Mouse (Mus musculus): Measurements from ENCODE around the gene Rnf187. TPM values are rescaled to one million over a fixed set of nuclear protein-coding genes. Genes with fewer than 3 reads are reported as not detected.

Gene Rnf187
- total RNA-seq, 2 experiments from 2014 or later = 154 to 156 TPM

DNA sequence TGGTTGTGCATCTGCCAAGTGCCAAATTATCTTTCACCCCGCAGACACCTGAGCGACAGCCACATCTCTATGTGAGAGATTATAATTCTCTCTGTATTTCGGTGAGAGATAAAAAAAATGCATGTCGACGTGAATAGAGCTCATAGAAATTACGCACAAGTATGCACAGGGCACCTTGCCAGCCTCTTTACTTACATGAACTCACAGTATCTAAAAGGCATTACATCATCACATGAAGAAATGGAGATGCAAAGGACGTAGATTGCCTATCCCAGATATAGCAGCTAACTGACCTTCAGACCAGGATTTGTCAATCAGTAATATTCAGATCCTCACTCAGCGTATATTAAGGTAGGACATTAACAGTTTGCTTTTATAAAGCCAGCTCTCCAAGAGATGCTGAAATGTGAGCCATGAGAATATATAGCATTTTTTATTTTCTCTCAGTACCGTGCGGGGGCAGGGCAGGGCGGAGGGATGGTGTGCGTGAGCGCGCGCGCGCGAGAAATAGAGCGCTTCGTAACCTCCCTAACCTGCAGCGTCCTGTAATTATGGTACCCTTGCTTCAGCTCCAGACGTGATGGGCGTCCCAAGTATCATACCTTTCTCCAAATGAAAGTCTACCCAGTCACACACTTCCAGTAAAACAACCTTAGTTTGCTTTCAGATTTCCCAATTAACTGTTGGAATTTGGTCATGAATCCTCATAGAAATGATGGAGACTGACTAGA is 9.2 kb upstream of the Rnf187 start:
- no peak for DNase-seq

DNA sequence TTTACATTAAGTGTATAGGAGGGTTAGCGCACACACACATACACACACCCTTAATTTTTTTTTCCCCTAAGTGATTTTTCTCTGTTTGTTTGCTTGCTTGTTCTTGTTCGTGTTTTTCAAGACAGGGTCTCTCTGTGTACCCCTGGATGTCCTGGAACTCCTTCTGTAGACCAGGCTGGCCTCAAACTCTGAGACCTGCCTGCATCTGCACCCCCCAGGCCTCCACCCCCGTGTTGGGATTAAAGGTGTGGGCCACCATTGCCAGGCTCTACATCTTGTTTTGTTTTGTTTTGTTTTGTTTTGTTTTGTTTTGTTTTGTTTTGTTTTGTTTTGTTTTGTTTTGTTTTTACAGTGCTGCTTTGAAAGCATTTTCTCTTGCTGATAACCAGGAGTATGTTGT is 8.6 kb upstream of the Rnf187 start:
- DNase-seq = no peak

DNA sequence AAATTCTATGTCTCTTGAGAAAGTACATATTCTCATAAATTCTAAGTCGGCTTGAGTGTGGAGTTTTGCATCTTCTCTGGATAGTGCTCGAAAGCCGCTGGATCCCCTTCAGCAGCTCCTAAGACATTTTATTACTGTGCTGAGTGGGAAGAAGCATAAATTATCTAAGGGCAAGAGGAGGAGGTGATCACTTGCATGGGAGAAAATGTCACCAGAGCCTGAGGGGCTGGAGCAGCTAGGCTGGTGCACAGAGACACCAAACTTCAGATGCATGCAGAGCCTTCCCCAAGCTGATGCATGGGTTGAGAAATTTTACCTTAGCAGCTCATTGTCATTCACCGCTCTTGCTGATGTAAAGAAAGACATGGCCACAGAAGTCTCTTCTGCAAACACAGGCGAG is 5.4 kb upstream of the Rnf187 start:
- no peak for DNase-seq

DNA sequence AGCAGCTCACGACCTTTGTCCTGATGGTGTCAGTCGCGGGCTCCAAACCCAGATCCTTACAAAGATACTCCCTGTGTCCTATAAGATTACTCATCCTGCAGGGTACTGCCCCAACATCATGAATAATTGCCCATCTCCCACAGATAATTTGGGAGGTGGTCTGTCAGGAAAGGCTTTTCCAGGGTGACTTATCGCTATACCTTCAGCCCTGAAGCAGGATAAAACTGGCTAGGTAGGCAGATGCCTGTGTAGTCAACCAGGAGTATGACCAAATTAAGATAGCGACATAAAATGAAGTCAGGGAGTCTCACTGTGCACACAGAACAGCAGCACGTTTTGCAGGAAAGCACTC is 348 bp upstream of the Rnf187 start:
- no peak for DNase-seq

DNA sequence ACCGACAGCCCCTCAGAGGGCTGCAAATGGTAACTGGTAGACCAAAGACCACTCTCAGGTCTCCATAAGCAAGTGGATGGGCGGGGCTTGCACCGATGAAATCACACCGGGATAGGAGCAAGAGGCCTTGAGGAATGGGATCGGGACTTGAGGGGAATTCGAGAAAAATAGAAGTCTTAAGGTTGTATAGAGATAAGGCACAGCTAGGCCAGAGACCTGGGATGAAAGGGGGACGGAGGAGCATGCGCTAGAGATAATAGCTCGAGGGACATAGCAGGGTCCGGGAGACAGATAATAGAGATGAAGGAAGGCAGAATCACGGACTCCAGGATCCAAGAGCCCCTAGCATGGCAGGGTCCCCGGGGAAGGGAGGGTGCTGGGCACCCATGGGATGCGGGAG is 807 bp downstream of the Rnf187 start:
- no peak for DNase-seq

DNA sequence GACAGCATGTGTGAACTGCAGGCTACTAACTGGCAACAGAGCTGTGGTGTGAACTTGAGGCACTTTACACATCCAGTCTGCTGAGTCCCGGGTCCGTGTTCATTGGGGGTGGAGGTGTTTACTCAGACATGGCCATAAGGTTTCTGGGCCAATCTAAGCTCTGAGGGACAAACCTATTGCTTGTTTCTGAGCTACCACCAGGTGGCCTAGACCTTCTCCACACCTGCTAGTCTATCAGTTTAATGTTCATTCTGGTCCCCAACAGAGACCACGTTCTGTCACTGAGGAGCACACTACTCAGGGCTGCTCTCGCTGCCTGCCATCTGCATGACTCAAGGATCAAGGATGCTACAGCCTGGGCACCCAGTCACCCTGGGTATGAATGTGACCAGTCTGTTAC is 7.1 kb downstream of the Rnf187 start:
- no peak for DNase-seq

DNA sequence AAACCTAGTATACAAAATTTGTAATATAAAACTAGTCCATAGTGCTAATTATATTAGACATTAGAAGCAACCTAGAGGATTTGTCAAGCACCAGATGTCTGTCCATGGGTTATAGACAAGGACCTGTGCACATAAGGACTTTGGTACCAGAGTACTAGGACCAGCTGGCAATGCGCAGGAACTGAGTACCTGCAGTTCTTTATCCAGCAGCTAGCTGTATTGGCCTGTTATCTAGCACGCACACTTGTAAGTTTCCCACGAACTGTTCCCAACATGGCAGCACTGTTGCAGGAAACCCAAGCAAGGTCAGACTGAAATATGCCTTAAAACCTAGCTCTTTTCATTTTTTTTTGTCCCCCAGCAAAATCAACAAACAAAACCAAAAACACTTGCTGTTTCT is 8.5 kb downstream of the Rnf187 start:
- no peak for DNase-seq

DNA sequence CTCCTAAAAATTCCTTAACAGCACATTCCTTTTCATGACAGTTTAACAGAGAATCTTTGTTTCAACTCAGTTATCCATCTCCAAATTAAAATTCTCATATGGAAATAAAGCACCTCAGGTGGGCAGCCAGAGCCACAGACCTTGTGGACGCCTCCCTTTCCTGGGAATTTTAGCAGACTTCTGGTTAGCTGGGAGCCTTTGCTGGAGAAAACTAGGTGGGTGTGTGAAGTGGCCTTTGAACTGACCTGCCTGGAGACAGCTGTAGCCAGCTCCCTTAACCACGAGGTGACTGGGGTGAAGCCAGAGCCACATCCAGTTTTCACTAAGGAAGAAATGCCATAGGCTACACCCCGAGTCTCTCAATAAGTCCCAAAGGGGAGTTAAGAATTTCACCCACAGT is 9.1 kb downstream of the Rnf187 start:
- no peak for DNase-seq

DNA sequence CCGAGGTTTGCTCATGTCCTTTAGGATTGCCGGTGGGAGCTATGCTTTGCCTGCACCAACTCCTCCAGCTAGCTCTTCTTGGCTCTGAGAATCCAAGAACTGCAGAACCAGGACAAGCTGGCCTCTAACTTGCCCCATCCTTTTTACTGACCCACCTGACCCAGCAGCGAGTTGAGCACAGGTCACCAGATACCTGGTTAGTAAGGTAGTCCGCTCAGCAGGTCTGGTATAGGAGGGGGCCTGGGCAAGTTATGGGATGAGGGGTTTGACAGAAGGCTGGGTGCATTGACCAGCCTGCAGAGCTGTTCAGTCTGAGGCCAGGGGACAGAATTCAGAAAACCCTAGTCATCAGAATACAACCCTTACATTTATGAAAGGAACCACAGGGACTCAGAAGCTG is 9.7 kb downstream of the Rnf187 start:
- no peak for DNase-seq

DNA sequence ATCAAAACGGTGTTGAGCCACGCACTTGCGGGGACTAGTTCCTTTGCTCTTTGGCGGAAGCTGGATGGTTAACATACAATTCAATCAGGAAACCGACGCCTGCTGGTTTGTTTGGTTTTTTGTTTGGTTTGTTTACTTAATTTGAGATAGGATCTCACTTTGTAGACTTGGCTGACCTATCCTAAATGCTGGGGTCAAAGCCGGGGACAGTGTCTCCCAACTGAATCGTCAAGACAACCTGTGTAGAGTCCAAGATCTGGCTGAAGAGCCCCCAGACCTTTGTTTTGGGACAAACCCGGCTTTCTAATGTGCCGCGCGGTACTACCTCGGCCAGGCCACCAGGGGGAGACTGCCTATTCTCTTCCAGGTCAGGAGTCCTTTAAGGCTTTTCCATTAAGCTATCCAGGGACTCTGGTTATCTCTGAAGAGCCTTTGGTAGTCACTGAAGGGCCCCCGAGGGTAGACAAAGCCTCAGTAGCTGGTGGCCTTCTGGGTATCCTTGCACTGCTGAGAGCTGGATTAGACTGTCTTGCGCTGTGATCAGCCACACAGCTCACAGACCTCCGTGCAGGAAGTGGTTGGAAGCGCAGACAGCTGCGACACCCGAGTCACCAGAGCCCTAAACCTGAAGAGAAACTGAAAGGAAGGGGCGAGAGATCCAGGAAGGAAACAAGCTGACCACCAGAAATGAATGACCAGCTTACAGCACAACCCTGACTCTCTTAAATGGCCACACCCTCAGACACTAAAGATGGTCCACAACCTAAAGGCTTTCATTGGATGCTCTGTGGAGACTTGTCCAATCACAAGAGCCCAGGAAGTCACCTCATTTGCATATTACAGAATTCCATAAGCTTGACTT is 10.7 kb downstream of the Rnf187 start:
- peak; percentile 68 for DNase-seq

DNA sequence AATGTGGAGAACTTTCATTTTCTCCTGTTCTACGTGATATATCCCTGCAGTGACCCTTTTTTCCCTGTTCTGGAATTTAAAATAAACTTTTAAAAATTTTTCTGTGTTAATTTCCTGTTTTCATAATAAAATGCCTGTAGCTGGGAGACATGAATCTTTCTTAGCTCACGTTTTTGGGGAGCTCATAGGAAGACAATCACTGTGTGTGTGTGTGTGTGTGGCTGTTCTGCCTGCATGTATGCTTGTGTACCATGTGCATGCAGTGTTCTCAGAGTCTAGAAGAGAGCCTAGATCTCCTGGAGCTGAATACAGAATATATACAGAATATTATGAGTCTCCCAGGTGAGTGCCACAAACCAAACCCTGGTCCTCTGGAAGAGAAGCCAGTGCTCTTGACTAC is 11.7 kb downstream of the Rnf187 start:
- DNase-seq = no peak

DNA sequence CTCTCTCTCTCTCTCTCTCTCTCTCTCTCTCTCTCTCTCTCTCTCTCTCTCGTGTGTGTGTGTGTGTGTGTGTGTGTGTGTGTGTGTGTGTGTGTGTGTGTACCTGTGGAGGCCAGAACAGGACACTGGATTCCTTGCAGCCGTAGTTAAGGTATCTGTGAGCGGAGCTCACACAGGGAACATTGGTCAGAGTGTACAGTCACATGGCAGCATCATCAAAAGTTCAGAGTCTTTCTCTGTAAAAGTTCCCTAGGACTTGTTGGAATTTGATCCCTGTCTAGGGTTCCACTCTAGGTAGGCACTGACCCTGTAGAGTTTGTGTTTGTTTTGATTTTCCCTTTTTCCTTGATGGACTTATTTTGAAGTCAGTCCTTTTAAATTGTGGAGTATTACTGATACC is 12.1 kb downstream of the Rnf187 start:
- DNase-seq = no peak

DNA sequence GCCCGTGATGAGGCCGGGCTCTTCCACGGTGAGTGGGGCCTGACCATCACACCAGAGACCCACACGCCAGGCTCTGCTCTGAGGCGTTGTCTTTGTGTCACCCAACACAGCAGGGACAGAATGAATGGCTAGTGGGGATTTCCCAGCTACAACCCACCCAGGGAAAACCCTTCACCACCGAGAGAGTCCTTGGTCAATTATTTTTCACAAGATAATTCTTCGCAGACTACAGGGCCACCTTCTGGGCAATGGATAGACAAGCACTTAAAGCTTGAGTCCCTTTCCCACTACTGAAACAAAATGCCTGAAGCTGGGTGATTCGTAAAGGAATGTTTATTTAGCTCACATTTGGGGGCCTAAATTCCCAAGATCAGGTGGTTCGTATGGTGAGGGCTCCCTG is 16.3 kb downstream of the Rnf187 start:
- DNase-seq = no peak

DNA sequence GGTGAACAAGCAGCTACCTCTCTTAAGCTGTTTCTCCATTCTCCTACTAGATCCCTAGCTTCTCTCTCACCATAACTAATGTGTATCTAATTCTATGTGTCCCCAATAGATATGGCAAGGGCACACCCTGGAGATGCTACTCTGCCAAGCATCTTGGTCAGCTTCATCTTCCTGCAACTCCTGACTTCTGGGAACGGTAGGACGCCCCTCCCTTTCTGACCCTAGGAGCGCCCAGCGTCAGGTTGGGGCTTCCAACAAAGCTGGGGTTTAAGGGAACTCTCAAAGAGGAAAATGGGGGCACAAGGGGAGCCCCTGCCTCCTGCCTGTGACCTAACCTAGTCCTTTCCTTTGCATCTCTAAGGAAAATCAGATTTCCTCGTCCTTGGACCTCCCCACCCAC is 20.0 kb downstream of the Rnf187 start:
- DNase-seq = no peak

DNA sequence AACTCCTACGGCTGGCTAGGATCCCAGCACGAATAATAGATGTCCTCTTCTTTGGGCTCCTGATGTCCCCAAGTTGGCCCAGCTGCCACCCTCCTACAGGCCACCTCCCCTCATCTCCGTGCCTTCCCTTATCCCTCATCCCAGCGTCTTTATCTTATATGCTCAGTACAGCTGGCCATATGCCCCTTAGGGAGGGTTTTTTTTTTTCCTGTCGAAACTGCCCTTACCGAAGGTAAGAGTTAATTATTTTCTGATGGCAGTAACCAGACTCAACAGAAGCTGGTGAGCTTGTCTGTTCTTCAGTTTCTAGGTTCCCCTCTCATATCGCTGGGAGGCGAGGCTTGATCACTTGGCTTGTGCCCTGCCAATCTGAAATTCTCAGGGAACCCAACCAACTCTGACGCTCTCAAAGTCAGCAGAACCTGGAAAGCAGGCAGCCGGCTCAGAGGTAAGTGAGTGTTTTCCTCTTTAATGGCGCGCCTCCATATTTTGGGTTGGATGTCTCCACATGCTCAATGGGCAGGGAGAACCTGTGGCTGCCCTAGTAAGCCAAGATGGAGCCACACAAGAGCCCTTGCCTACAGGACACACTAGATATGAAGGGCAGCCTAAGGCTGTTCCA is 20.9 kb downstream of the Rnf187 start, which contains the start of gene Btnl10:
Gene Btnl10, plus strand, starts transcription at position 164 of the 622 bp plus-strand sequence.
- no peak for DNase-seq

DNA sequence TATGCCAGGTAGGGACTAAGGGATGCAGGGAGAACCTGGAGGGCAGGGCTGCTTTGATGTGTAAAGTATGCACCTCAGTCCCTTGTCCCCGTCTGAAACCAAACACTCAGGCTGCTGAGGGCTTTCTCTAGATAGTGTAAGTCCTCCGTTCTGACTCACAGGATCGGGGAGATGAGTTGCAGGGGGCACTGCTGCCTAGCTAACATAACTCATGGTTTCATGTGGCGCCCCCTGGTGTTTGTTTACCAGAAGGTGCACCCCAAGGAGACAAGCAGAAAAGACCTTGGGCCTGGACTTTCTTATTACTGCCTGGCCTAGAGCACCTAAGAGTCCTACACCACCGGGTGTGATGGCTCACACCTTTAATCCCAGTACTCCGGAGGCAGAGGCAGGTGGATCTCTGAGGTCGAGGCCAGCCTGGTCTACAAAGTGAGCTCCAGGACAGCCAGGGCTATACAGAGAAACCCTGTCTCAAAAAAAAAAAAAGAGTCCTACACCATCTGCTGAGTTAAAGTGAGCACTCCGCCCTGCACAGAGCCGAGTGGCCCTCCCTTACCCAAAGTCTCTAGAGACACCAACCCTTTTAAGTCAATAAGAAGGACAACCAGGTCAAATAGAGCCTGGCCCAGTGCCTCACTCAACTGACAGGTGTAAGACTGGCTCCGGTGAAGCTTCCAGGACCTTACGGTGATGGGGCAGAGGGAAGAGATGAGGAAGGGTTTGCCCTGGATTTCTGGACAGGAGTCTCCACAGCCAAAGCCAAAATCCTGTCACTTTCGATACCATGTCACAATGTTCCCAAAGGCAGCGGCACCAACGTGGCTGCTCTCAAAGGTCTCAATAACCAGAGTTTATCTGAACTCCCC is 21.6 kb downstream of the Rnf187 start:
- peak; percentile 68 for DNase-seq

DNA sequence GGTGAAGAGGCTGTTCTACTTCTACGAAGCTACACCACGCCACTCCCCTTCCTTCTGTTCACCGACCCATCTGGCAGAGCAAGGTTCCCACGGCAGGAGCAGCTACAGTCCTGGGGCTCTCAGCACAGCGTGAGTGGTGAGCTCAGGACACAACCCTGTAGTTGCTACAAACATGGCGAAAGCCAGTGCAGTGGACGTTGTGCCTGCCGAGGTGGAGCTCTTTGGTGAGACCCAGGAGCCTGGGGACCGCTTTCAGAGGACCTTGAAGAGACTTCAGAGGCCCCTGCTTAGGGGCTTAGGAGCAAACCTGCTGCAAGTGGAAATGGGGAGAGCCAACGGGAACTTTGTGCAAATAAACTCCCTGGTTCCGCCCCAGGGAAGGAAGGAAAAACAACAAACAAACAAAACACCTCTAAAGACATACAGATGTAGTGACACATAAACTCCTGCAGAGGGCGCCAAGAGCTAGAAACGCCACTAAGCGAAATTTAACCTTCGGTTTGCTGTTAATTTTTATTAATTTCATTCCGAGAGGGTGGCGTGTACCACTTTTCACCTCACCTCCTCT is 24.2 kb downstream of the Rnf187 start:
- DNase-seq = peak; percentile 23

DNA sequence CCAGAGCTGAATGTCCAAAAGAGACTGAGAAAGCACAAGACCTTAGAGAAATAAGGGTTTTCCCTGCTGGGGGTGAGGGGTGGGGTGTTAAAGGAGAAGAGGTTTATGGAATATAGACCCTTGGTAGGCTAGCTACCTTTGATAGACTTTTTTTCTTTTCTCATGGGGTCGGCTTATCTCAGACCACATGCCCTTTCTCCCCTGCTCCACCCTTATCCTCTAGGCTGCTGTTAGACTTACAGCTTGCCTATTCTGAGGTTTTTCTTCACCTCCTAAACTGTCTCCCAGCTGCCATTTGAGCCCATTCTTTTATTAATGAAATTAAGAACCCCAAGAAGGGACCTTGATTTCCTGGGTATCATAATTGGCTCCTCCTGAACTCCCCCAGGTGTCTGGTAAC is 24.9 kb downstream of the Rnf187 start:
- DNase-seq = no peak

DNA sequence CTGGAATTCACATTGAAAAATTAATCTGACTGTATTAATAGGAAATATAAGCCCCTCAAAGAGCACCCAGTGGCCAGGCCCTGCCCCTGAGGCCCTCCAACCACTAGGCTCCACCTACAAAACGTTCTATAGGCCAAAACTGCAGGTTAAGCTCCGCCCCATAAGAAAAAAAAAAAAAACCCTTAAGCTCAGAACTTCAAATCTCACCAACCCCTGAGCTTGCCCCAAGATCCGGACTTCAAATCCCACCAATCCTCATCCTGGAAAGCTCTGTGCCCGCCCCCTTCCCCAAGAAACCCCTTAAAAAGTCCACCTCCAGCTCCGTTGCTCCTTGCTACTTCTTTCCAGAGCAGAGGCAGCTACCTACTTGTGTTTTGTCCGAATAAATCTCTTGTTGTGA is 33.9 kb downstream of the Rnf187 start:
- no peak for DNase-seq

DNA sequence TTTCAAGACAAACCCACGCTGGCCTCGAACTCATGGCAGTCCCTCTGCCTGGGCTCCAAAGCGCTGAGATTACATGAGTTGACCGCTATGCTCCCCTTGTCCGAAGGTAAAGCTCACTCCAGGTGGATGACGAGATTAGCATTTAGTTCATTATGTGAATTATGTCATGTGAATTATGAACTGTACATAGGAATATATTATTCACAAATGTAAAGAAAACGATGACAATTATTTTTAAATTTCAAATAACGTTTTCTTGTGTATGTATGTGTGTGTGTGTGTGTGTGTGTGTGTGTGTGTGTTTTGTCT is 34.4 kb downstream of the Rnf187 start:
- DNase-seq = no peak

DNA sequence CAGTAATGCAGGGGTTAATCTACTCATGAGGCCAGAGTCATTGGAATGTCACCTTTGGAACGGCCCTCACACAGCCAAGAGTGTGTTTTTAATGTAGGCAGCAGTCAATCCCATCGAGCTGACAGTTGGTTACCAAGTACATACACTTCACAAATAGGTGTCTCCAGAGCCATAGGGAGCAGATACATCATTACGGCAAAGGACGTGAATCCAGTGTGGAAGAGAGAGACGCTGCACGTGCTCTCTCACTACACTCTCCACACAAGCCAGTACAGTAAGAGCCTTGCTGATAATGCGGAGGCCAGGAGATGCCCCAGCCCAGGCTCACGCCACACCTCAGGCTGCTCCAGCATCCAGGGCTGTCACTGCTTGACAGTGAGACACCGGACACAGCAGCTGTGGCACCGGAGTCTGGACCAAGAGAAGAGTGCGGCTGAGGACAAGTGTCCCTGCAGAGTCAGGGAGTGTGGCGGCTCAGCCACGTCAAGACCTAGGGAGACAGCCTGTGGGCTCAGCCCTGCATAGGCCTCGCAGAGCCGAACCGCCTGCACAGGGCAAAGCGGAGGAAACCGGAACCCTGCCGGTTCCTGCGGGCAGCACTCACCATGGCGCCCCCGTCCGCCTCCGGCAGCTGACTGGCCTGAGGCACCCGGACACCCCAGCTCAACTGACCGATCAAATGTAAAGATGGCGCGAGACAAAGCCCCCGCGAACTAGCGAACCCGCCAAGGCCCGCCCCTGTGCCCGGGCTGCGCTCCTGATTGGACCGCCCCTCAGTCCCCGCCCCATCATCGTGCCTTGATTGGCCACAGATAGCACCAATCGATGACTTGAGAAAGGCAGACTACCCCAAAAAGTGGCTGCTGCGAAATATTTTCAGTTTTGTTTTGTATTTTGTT is 35.0 kb downstream of the Rnf187 start, which contains the start of gene Zfp39:
Gene Zfp39, minus strand, starts transcription at position 715 of the 899 bp plus-strand sequence.
- DNase-seq = peak; percentile 98
